Mouse (Mus musculus): Measurements from ENCODE around the gene Sntg2. TPM values are rescaled to one million over a fixed set of nuclear protein-coding genes. Genes with fewer than 3 reads are reported as not detected.

The Sntg2 gene
- total RNA-seq, 2 experiments from 2014 or later = 4.9 to 7.1 TPM

- no peak for DNase-seq (ENCODE audit: extremely low spot score in 1 of 2, low spot score in 1 of 2)
Measured at GRCm38 (mm10) chr12:30208527-30208926, 164.6 kb downstream of the Sntg2 start.

- DNase-seq (ENCODE audit: extremely low spot score in 1 of 2, low spot score in 1 of 2) = no peak
Measured at GRCm38 (mm10) chr12:30208087-30208486, 165.1 kb downstream of the Sntg2 start.

DNA sequence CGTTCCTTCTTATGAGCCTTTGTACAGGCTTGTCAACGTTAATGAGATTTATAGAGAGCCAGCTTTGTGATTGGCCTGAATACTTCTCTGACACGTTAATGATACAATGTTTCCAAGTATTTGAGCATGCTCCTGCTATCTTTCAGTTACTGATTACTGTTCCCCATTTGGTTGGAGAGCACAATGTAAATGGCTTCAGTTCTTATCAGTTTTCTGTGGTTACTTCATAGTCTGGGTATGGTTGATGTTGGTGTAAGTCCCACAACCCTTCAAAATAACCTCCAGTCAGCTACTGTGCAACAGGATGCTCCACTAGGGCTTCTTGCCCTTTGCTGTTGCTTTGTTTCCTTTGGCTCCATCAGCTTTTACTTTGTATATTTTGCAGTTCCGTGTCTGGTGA, 168.7 kb downstream of the Sntg2 start:
- no peak for DNase-seq (ENCODE audit: extremely low spot score in 1 of 2, low spot score in 1 of 2)

GRCm38 (mm10) chr12:30202763-30203162, 170.4 kb downstream of the Sntg2 start:
- no peak for DNase-seq (ENCODE audit: extremely low spot score in 1 of 2, low spot score in 1 of 2)

DNA sequence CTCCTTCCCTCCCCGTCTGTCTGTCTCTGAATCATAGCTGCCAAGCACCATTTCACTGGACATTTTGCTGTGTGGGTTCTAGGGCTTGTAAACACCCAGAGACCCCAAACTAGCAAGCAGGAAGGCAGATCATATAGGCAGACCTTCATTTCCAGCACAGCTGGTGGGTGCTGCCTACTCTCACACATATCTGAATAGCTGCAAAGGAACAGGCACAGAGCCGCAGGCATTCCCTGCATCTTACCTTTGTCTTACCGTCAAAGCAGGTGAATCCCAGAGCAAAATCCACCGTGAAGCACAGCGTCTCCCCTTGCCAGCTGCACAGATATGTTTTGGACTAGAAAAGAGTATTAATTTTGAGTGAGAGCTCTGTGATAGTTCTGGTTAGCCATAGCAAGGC, 172.1 kb downstream of the Sntg2 start:
- DNase-seq (ENCODE audit: extremely low spot score in 1 of 2, low spot score in 1 of 2) = no peak

DNA sequence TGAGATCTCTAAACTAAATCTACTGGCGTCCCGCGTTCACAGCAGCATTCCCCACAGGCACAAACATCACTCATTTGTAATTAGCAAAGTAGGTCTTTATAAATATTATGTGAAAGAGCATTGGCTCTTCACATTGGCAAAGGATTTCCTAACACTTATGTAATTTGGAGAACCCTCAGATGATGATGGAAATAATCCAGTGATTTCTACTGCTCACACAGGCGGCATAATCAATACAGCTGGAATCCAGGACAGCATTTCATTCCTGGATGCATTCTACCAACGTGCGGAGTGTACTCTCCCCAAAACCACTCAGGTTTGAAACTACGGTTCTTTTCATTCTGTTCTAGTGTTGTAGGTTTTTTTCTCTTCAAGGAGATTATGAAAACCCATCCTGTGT, 172.6 kb downstream of the Sntg2 start:
- no peak for DNase-seq (ENCODE audit: extremely low spot score in 1 of 2, low spot score in 1 of 2)

- DNase-seq (ENCODE audit: extremely low spot score in 1 of 2, low spot score in 1 of 2) = peak in 1 of 2 experiments; percentile 23
Measured at GRCm38 (mm10) chr12:30199735-30200134, 173.4 kb downstream of the Sntg2 start.

- no peak for DNase-seq (ENCODE audit: extremely low spot score in 1 of 2, low spot score in 1 of 2)
Measured at GRCm38 (mm10) chr12:30198250-30198649, 174.9 kb downstream of the Sntg2 start.

DNA sequence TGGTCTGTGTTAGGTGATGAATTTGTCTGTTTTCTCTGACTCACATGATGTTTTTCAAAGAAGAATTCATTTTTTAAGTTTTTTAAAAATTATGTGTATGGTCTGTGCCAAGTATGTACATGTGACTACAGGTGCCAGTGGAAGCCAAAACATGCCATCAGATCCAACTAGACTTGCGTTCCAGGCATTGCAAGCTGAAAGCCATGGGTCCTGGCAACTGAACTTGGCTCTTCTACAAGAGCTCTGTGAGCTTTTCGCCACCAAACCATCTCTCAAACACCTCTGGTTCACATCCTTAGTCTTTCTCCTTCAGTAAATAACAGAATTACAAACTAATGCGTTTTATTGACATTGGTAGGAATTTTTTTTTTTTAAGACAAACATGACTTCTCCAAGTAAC, 191.5 kb downstream of the Sntg2 start:
- DNase-seq (ENCODE audit: extremely low spot score in 1 of 2, low spot score in 1 of 2) = no peak

DNA sequence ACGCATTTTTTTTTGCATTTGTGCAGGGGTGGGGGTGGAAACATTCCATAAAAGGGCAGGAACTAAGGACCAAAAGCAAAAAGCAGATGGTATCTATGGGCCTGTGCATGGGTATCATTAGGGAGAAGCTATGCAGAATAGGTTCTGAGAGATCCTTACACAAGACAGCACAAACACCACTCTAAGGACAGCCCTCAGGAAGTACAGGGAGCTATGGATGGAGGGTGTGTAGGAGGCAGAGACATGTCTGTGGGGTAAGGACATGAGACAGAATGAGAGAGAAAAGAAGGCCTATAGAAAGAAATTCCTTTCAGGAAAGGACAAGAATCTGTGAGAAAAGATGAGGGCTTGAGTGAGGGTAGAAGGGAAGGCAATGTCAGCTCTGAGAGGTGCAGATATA, 193.6 kb downstream of the Sntg2 start:
- DNase-seq (ENCODE audit: extremely low spot score in 1 of 2, low spot score in 1 of 2) = no peak

GRCm38 (mm10) chr12:30177966-30178365, 195.2 kb downstream of the Sntg2 start:
- DNase-seq (ENCODE audit: extremely low spot score in 1 of 2, low spot score in 1 of 2) = no peak

DNA sequence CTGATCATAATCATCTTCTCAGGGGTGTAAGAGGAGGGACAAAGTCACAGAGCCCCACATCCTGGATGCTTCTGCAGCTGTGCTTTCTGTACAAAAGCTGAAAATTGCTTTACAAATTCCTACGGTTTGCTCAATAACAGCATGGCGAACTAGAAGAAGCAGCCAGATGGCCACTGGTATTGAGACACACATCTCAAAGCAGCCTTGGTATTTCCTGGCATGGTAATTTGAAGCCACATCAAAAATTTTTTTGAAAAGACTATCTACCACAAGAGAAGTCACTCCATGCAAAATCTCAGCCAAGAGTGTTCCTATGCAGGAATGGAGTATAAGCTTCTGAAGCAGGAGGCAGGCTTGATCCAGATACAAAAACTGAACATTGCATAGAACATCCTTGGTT, 195.6 kb downstream of the Sntg2 start:
- no peak for DNase-seq (ENCODE audit: extremely low spot score in 1 of 2, low spot score in 1 of 2)

DNA sequence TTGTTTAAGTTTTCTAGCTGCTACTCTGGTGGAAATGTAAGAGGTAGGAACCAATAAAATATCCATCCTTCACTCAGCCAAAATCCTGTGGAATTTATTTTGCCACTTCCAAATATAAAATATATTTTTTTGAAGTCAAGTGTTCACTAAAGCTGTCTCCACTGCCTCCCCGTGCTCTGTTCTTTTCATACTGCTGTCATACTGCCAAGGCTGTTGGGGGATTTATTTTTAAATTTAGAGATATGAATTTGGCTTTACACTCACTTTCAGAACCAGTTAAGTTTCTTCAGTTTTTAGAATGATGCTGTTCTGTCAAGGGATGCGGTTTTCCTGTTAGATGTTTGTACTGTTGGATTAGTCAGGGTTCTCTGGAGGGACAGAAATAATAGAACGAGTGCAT, 204.7 kb downstream of the Sntg2 start:
- DNase-seq (ENCODE audit: extremely low spot score in 1 of 2, low spot score in 1 of 2) = no peak

DNA sequence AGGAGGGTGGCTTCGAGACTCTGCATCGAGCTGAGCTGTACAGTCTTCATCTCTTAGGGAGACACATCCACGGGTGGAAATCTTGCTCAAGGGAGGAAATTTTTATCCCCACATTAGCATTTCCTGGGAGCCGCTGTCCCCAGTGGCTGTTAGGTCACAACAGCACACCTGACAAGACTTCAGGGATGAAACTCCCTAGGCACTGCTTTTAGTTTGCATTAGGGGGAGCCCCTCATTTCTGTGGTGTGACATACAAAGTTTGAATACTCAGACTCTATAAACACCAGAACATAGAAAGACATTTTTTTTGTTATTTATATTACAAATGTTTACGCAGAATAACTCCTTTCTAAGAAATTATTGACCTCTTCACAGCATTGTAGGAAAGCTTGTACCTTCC, 208.6 kb downstream of the Sntg2 start:
- no peak for DNase-seq (ENCODE audit: extremely low spot score in 1 of 2, low spot score in 1 of 2)

GRCm38 (mm10) chr12:30164005-30164404, 209.2 kb downstream of the Sntg2 start:
- no peak for DNase-seq (ENCODE audit: extremely low spot score in 1 of 2, low spot score in 1 of 2)

- DNase-seq (ENCODE audit: extremely low spot score in 1 of 2, low spot score in 1 of 2) = no peak
Measured at GRCm38 (mm10) chr12:30161731-30162406, 211.3 kb downstream of the Sntg2 start.

GRCm38 (mm10) chr12:30160475-30160874, 212.7 kb downstream of the Sntg2 start:
- no peak for DNase-seq (ENCODE audit: extremely low spot score in 1 of 2, low spot score in 1 of 2)

GRCm38 (mm10) chr12:30159788-30160187, 213.4 kb downstream of the Sntg2 start:
- DNase-seq (ENCODE audit: extremely low spot score in 1 of 2, low spot score in 1 of 2) = no peak

GRCm38 (mm10) chr12:30154079-30154673, 219.0 kb downstream of the Sntg2 start:
- DNase-seq (ENCODE audit: extremely low spot score in 1 of 2, low spot score in 1 of 2) = no peak

DNA sequence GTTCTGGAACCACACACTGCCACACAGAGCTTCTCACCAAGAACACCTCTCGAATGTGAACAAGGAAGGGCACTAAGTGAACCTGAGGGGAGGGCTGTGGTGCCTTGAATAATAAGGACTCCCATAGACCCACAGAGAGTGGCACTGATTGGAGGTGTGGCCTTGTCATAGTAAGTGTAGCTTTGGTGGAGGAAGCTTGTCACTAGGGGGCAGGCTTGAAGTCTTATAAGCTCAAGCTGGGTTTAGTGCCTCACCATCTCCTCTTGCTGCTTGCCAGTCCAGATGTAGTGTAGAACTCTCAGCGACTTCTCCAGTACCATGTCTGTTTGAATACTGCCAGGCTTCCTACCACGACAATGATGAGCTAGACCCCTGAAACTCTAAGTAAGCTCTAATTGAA, 231.1 kb downstream of the Sntg2 start:
- DNase-seq (ENCODE audit: extremely low spot score in 1 of 2, low spot score in 1 of 2) = peak in 1 of 2 experiments; percentile 48

GRCm38 (mm10) chr12:30132524-30132923, 240.7 kb downstream of the Sntg2 start, which contains the start of gene Tpo:
Gene Tpo (minus strand): TSS chr12:30132624.
- DNase-seq (ENCODE audit: extremely low spot score in 1 of 2, low spot score in 1 of 2) = no peak

DNA sequence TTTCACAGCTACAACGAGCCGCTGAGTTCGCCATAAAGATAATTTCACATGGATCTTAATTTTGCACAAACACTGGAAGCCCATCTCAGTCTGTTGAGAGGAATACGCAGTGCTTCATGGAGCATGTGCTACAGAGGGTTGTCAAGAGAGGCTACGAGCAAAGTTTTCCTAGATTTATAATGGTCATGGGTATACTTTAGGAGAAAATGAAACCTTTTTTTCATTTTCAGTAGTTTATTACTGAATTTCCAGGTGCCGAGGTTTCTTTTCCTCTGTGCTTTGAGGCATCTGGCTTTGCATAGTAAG, 243.8 kb downstream of the Sntg2 start:
- no peak for DNase-seq (ENCODE audit: extremely low spot score in 1 of 2, low spot score in 1 of 2)

Data from layer of hippocampus, postnatal 25 days (tissue).